In genomic region chr7:25269545-25270271, GRCm38 (mm10) we compare ENCODE assay signal across 9 mouse cellular contexts. TPM values are rescaled to one million over a fixed set of nuclear protein-coding genes. Genes with fewer than 3 reads are reported as not detected.
A peak's percentile ranks its signal among the peaks of the same experiment; 100 is the strongest.
DNase-seq lines count a peak whose midpoint lies in the region; ATAC-seq and TF ChIP-seq lines count a peak whose summit lies in the region.
"Had no signal": no experiment of that assay in that cellular context is flagged by ENCODE, and none has a peak within 500 bp of the region (broad histone marks: within the 10 kb centered on the region; RNA-seq: fewer than 3 reads in every experiment).

No protein-coding gene starts in this region.

- peak overlapping the region; percentile 38 for H3K9ac ChIP-seq in heart, embryonic 15.5 days
- H3K9ac ChIP-seq in liver, embryonic 14.5 days (replicated peaks) = peak overlapping the region; percentile 84

- peak overlapping the region; percentile 69 for H3K4me3 ChIP-seq in heart, embryonic 15.5 days
- H3K4me3 ChIP-seq in liver, embryonic 14.5 days (ENCODE audit: insufficient read depth in 1 of 2, low read depth in 2 of 2, low read length in 2 of 2) = peak overlapping the region in 1 of 2 experiments; percentile 68; a peak in 2 of 4 replicates

- peak overlapping the region; percentile 80 for H3K4me2 ChIP-seq in heart, embryonic 15.5 days
- H3K4me2 ChIP-seq in liver, embryonic 14.5 days (ENCODE audit: low read depth) = peak overlapping the region; percentile 94

- peak overlapping the region; percentile 79 for H3K27ac ChIP-seq in heart, embryonic 15.5 days
- peak overlapping the region; percentile 63 for H3K27ac ChIP-seq in liver, embryonic 14.5 days

- peak; percentile 10 for DNase-seq in adrenal gland, postnatal 10 days
- DNase-seq in adrenal gland, postnatal 36 days = no peak
- peak; percentile 29 for DNase-seq in testis, postnatal 14 days (ENCODE audit: low spot score)
- DNase-seq in testis, postnatal 10 days (ENCODE audit: low spot score) = no peak
- no peak for DNase-seq in liver, embryonic 14.5 days (ENCODE audit: low read depth in 3 of 3, low spot score in 3 of 3)
- peak; percentile 69 for DNase-seq in splenic B cell, adult 2 months (ENCODE audit: low read depth, low spot score)
- DNase-seq in gastrocnemius, postnatal 25 days = no peak

- peaks cover 49% of the 10 kb centered on the region for H3K4me1 ChIP-seq in heart, embryonic 15.5 days (replicated peaks)
- peaks cover 36 to 45% of the 10 kb centered on the region in 2 experiments for H3K4me1 ChIP-seq in liver, embryonic 14.5 days (replicated peaks; ENCODE audit: control insufficient read depth in 2 of 2, insufficient read depth in 2 of 2, low read length in 1 of 2)

- no peak for TF ChIP-seq CTCF in liver, embryonic 14.5 days (IDR thresholded peaks at IDR 0.05; ENCODE audit: low read depth)

- peaks cover 15% of the 10 kb centered on the region; the same call in 1 of the 2 replicates for H3K36me3 ChIP-seq in heart, embryonic 15.5 days
- peaks cover 2% of the 10 kb centered on the region; the same call in 1 of the 2 replicates for H3K36me3 ChIP-seq in liver, embryonic 14.5 days (replicated peaks; ENCODE audit: control insufficient read depth, insufficient read depth, low read depth)
- H3K36me3 ChIP-seq in splenic B cell, adult 2 months (ENCODE audit: control insufficient read depth, insufficient read depth, low read length, poor library complexity, severe bottlenecking) = peaks cover 3% of the 10 kb centered on the region

- whole genome bisulfite sequencing in heart, embryonic 15.5 days = 78% methylated on average over 8 of the region's 8 CpGs
- 69% methylated on average over 8 of the region's 8 CpGs for WGBS in liver, embryonic 14.5 days (ENCODE audit: insufficient replicate concordance)

- H3K27me3 ChIP-seq in heart, embryonic 15.5 days = no peaks in the 10 kb centered on the region
- H3K27me3 ChIP-seq in liver, embryonic 14.5 days (ENCODE audit: control insufficient read depth, insufficient read depth, low read length) = no peaks in the 10 kb centered on the region
- H3K27me3 ChIP-seq in splenic B cell, adult 2 months (ENCODE audit: control insufficient read depth, insufficient read depth, low read length, poor library complexity, severe bottlenecking) = no peaks in the 10 kb centered on the region

- no peak for ATAC-seq in heart, embryonic 15.5 days (replicated peaks; ENCODE audit: insufficient number of reproducible peaks, insufficient read depth, low FRiP score, low read depth)
- no peak for ATAC-seq in liver, embryonic 14.5 days (ENCODE audit: insufficient read depth)

- TF ChIP-seq EP300 in liver, embryonic 14.5 days (IDR thresholded peaks at IDR 0.05; ENCODE audit: low read depth) = no peak

- no peaks in the 10 kb centered on the region for H3K9me3 ChIP-seq in heart, embryonic 15.5 days (replicated peaks)
- H3K9me3 ChIP-seq in liver, embryonic 14.5 days (ENCODE audit: control insufficient read depth, low read length) = no peaks in the 10 kb centered on the region

RNA-seq across cellular contexts. Expression of gene Cic, which starts 2.2 kb away (rescaled TPM):
- 100 to 1,000 TPM in 1 of 2 experiments, 10 to 100 TPM in 1; 92.7 to 116 TPM for total RNA-seq in adrenal gland, postnatal 10 days (2021)
- total RNA-seq in adrenal gland, postnatal 36 days (2021) = 100 to 1,000 TPM in 1 of 2 experiments, 10 to 100 TPM in 1; 94.8 to 116 TPM
- polyA plus RNA-seq in heart, embryonic 15.5 days (2015; fragmentation: Nextera tagmentation; extraction: Ambion mirVana) = 22.9 and 27.4 TPM in 2 replicates
- 14.0 and 14.8 TPM in 2 replicates for polyA plus RNA-seq in liver, embryonic 14.5 days (2012; rRNA removed)
- 9.7 and 12.3 TPM in 2 replicates for polyA plus RNA-seq in liver, embryonic 14.5 days (2014; fragmentation: Nextera tagmentation; extraction: Ambion mirVana)
- 10 to 100 TPM; 29.0 to 30.4 TPM for total RNA-seq in gastrocnemius, postnatal 25 days (2021)

RNA-seq across cellular contexts. Expression of gene Erf, which starts 19.1 kb away (rescaled TPM):
- total RNA-seq in adrenal gland, postnatal 10 days (2021) = 10 to 100 TPM; 33.0 to 42.3 TPM
- 10 to 100 TPM; 25.4 to 40.9 TPM for total RNA-seq in adrenal gland, postnatal 36 days (2021)
- polyA plus RNA-seq in heart, embryonic 15.5 days (2015; fragmentation: Nextera tagmentation; extraction: Ambion mirVana) = 12.1 and 13.2 TPM in 2 replicates
- 8.5 and 9.8 TPM in 2 replicates for polyA plus RNA-seq in liver, embryonic 14.5 days (2012; rRNA removed)
- 5.1 and 5.3 TPM in 2 replicates for polyA plus RNA-seq in liver, embryonic 14.5 days (2014; fragmentation: Nextera tagmentation; extraction: Ambion mirVana)
- 1 to 10 TPM; 5.8 to 7.2 TPM for total RNA-seq in gastrocnemius, postnatal 25 days (2021)

RNA-seq across cellular contexts. Expression of gene Pafah1b3, which starts 28.1 kb away (rescaled TPM):
- 10 to 100 TPM; 38.1 to 39.7 TPM for total RNA-seq in adrenal gland, postnatal 10 days (2021)
- total RNA-seq in adrenal gland, postnatal 36 days (2021) = 10 to 100 TPM; 32.7 to 34.0 TPM
- polyA plus RNA-seq in heart, embryonic 15.5 days (2015; fragmentation: Nextera tagmentation; extraction: Ambion mirVana) = 103 and 119 TPM in 2 replicates
- 26.2 and 29.4 TPM in 2 replicates for polyA plus RNA-seq in liver, embryonic 14.5 days (2012; rRNA removed)
- polyA plus RNA-seq in liver, embryonic 14.5 days (2014; fragmentation: Nextera tagmentation; extraction: Ambion mirVana) = 24.3 and 29.8 TPM in 2 replicates
- total RNA-seq in gastrocnemius, postnatal 25 days (2021) = 1 to 10 TPM; 1.4 to 1.5 TPM

RNA-seq across cellular contexts. Expression of gene Prr19, which starts 31.5 kb away (rescaled TPM):
- not detected for total RNA-seq in adrenal gland, postnatal 10 days (2021)
- not detected for total RNA-seq in adrenal gland, postnatal 36 days (2021)
- polyA plus RNA-seq in heart, embryonic 15.5 days (2015; fragmentation: Nextera tagmentation; extraction: Ambion mirVana) = 0.10 and 0.15 TPM in 2 replicates
- polyA plus RNA-seq in liver, embryonic 14.5 days (2012; rRNA removed) = 0.03 and 0.04 TPM in 2 replicates
- not detected in 2 replicates for polyA plus RNA-seq in liver, embryonic 14.5 days (2014; fragmentation: Nextera tagmentation; extraction: Ambion mirVana)
- not detected for total RNA-seq in gastrocnemius, postnatal 25 days (2021)
- total RNA-seq: heart, adult 18-20 months had no signal

RNA-seq across cellular contexts. Expression of gene Gsk3a, which starts 32.1 kb away (rescaled TPM):
- 10 to 100 TPM; 92.5 to 96.7 TPM for total RNA-seq in adrenal gland, postnatal 10 days (2021)
- 10 to 100 TPM; 93.3 to 96.7 TPM for total RNA-seq in adrenal gland, postnatal 36 days (2021)
- polyA plus RNA-seq in heart, embryonic 15.5 days (2015; fragmentation: Nextera tagmentation; extraction: Ambion mirVana) = 6.6 and 9.8 TPM in 2 replicates
- polyA plus RNA-seq in liver, embryonic 14.5 days (2012; rRNA removed) = 48.6 and 55.6 TPM in 2 replicates
- 8.4 and 8.9 TPM in 2 replicates for polyA plus RNA-seq in liver, embryonic 14.5 days (2014; fragmentation: Nextera tagmentation; extraction: Ambion mirVana)
- 10 to 100 TPM; 59.5 to 66.2 TPM for total RNA-seq in gastrocnemius, postnatal 25 days (2021)

Comparison
In these comparisons a context has a peak if more than half of its experiments do, and no peak if none do; other contexts are left out.
1. DNase-seq: peak in adrenal gland, postnatal 10 days (single experiment), testis, postnatal 14 days (single experiment) and splenic B cell, adult 2 months (single experiment); none in adrenal gland, postnatal 36 days (0 of 2), testis, postnatal 10 days (single experiment), liver, embryonic 14.5 days (0 of 3) and gastrocnemius, postnatal 25 days (single experiment).
2. RNA of gene Pafah1b3, which starts 28.1 kb away (total RNA-seq): 38.1 to 39.7 TPM in adrenal gland, postnatal 10 days and 32.7 to 34.0 TPM in adrenal gland, postnatal 36 days; 1.4 to 1.5 TPM in gastrocnemius, postnatal 25 days; every median in the first group is over 10 times any median in the second.